Mouse (Mus musculus): Measurements from ENCODE around the gene Hoxb5.

DNA sequence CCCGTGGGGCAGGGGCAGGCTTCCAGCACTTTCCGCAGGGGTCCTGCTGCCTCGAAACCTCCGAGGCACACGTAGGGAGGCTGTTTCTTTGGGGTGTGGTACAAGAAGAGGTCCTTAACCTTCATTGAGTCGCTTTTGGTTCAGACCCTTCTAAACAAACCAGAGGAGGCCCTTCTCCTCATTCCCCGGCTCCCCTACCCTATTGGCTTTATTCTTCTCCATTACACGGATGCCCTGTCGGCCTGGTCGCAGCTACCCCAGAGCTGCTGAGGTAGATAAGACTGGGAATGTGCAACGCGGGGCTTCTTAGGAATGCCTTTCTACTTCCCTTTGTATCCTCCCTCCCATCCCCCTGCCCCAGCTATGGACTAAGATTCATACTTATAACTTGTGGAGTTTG, 23.6 kb downstream of the Hoxb5 start:
- no peak for TF ChIP-seq CTCF (IDR thresholded peaks at IDR 0.05; ENCODE audit: borderline replicate concordance, control insufficient read depth, extremely low read depth, insufficient read depth, low read length, poor library complexity)
- no peak for TF ChIP-seq POLR2A (IDR thresholded peaks at IDR 0.05; ENCODE audit: control insufficient read depth, extremely low read depth, insufficient read depth, low read length, poor library complexity)
